Comparison of ENCODE assay signal across 8 mouse cellular contexts in genomic region chr15:78770983-78771355, GRCm38 (mm10). TPM values are rescaled to one million over a fixed set of nuclear protein-coding genes. Genes with fewer than 3 reads are reported as not detected.
DNase-seq lines count a peak whose midpoint lies in the region; ATAC-seq and TF ChIP-seq lines count a peak whose summit lies in the region.

No protein-coding gene starts in this region.

- no peaks in the 10 kb centered on the region for H3K4me1 ChIP-seq in kidney, postnatal 0 days (replicated peaks; ENCODE audit: insufficient read depth, low read length)
- peaks cover 3% of the 10 kb centered on the region for H3K4me1 ChIP-seq in hindbrain, postnatal 0 days (ENCODE audit: insufficient read depth, low read length)
- H3K4me1 ChIP-seq in neural tube, embryonic 13.5 days (replicated peaks) = peaks cover 70% of the 10 kb centered on the region

- TF ChIP-seq CTCF in kidney, postnatal 0 days (IDR thresholded peaks at IDR 0.05; ENCODE audit: low read depth) = no peak
- no peak for TF ChIP-seq CTCF in hindbrain, postnatal 0 days (IDR thresholded peaks at IDR 0.05; ENCODE audit: low read depth)

- H3K4me2 ChIP-seq in kidney, postnatal 0 days (ENCODE audit: low read length) = peak overlapping the region; percentile 48
- peak overlapping the region; percentile 39 for H3K4me2 ChIP-seq in hindbrain, postnatal 0 days (ENCODE audit: low read depth, low read length)
- H3K4me2 ChIP-seq in neural tube, embryonic 13.5 days = peak overlapping the region; percentile 54

- no peaks in the 10 kb centered on the region for H3K27me3 ChIP-seq in kidney, postnatal 0 days (ENCODE audit: insufficient read depth, low read length)
- no peaks in the 10 kb centered on the region for H3K27me3 ChIP-seq in hindbrain, postnatal 0 days (ENCODE audit: insufficient read depth, low read length)
- H3K27me3 ChIP-seq in neural tube, embryonic 13.5 days = no peaks in the 10 kb centered on the region

- no peak overlapping the region for H3K4me3 ChIP-seq in kidney, postnatal 0 days (replicated peaks; ENCODE audit: low read depth, low read length)
- H3K4me3 ChIP-seq in hindbrain, postnatal 0 days (ENCODE audit: low read length) = no peak overlapping the region
- peak overlapping the region; percentile 34; the same call in 1 of the 2 replicates for H3K4me3 ChIP-seq in neural tube, embryonic 13.5 days

- H3K27ac ChIP-seq in kidney, postnatal 0 days = peak overlapping the region; percentile 71
- peak overlapping the region; percentile 72 for H3K27ac ChIP-seq in hindbrain, postnatal 0 days
- H3K27ac ChIP-seq in neural tube, embryonic 13.5 days (replicated peaks) = peak overlapping the region; percentile 90

- H3K36me3 ChIP-seq in kidney, postnatal 0 days (ENCODE audit: insufficient read depth, low read length) = 0 out of 2 replicates have a peak, but pooled peaks cover 8% of the 10 kb centered on the region
- H3K36me3 ChIP-seq in hindbrain, postnatal 0 days (ENCODE audit: insufficient read depth, low read length) = no peaks in the 10 kb centered on the region
- H3K36me3 ChIP-seq in neural tube, embryonic 13.5 days = peaks cover 3% of the 10 kb centered on the region; the same call in 1 of the 2 replicates

- H3K9me3 ChIP-seq in kidney, postnatal 0 days (replicated peaks; ENCODE audit: low read length) = no peaks in the 10 kb centered on the region
- H3K9me3 ChIP-seq in hindbrain, postnatal 0 days (ENCODE audit: low read length) = no peaks in the 10 kb centered on the region
- H3K9me3 ChIP-seq in neural tube, embryonic 13.5 days = no peaks in the 10 kb centered on the region

- H3K9ac ChIP-seq in kidney, postnatal 0 days (ENCODE audit: low read depth, low read length) = no peak overlapping the region
- no peak overlapping the region for H3K9ac ChIP-seq in hindbrain, postnatal 0 days (replicated peaks; ENCODE audit: low read length)
- peak overlapping the region; percentile 64 for H3K9ac ChIP-seq in neural tube, embryonic 13.5 days

- DNase-seq in kidney, postnatal 0 days (ENCODE audit: low spot score) = peak; percentile 54
- no peak for DNase-seq in kidney, adult 11 months
- DNase-seq in embryo, embryonic 10 days (ENCODE audit: low spot score) = peak; percentile 73
- DNase-seq in hindbrain, postnatal 0 days (ENCODE audit: low spot score) = peak; percentile 68
- DNase-seq in cerebellum, adult 8-10 months = no peak
- DNase-seq in left cerebral cortex, postnatal 14 days (ENCODE audit: low spot score in 2 of 2) = no peak

- 32% methylated on average over 5 of the region's 5 CpGs for WGBS in kidney, postnatal 0 days
- WGBS in hindbrain, postnatal 0 days = 22% methylated on average over 5 of the region's 5 CpGs
- WGBS in neural tube, embryonic 13.5 days = 8% methylated on average over 5 of the region's 5 CpGs

- no peak for ATAC-seq in kidney, postnatal 0 days (replicated peaks; ENCODE audit: low FRiP score, low read depth)
- ATAC-seq in hindbrain, postnatal 0 days = 0 out of 2 replicates have a peak, but pooled peaks have one; percentile 24
- peak; percentile 20; the same call in 1 of the 2 replicates for ATAC-seq in neural tube, embryonic 13.5 days (ENCODE audit: low read depth)
- no peak for ATAC-seq in inflammation-experienced regulatory T-cells, adult 6 months

- intact Hi-C loops in left cerebral cortex, postnatal 14 days (cut with DNase I) = no loop called here

RNA-seq across cellular contexts. Expression of gene Mfng, which starts 2.3 kb away (rescaled TPM):
- polyA plus RNA-seq in kidney, postnatal 0 days (2015; fragmentation: Nextera tagmentation; extraction: Ambion mirVana) = 18.8 and 18.9 TPM in 2 replicates
- total RNA-seq in hindbrain, postnatal 0 days (2014; rRNA removed) = 12.7 and 15.2 TPM in 2 replicates
- 16.6 and 17.9 TPM in 2 replicates for polyA plus RNA-seq in hindbrain, postnatal 0 days (2015; fragmentation: Nextera tagmentation; extraction: Ambion mirVana)
- polyA plus RNA-seq in neural tube, embryonic 13.5 days (2015; fragmentation: Nextera tagmentation; extraction: Ambion mirVana) = 34.2 and 34.4 TPM in 2 replicates
- polyA plus RNA-seq in inflammation-experienced regulatory T-cells, adult 6 months (2017; shearing (Covaris generic)) = 10 to 100 TPM; 45.8 to 70.7 (median 62.8) TPM
- total RNA-seq in left cerebral cortex, postnatal 14 days (2021) = 1 to 10 TPM; 5.6 to 6.7 TPM

RNA-seq across cellular contexts. Expression of gene Card10, which starts 31.9 kb away (rescaled TPM):
- 8.2 and 9.2 TPM in 2 replicates for polyA plus RNA-seq in kidney, postnatal 0 days (2015; fragmentation: Nextera tagmentation; extraction: Ambion mirVana)
- 0.94 and 1.4 TPM in 2 replicates for total RNA-seq in hindbrain, postnatal 0 days (2014; rRNA removed)
- polyA plus RNA-seq in hindbrain, postnatal 0 days (2015; fragmentation: Nextera tagmentation; extraction: Ambion mirVana) = 2.3 and 2.6 TPM in 2 replicates
- polyA plus RNA-seq in neural tube, embryonic 13.5 days (2015; fragmentation: Nextera tagmentation; extraction: Ambion mirVana) = 1.7 and 2.0 TPM in 2 replicates
- under 1 TPM; 0.15 to 0.26 (median 0.19) TPM for polyA plus RNA-seq in inflammation-experienced regulatory T-cells, adult 6 months (2017; shearing (Covaris generic))
- 1 to 10 TPM; 4.0 to 5.1 TPM for total RNA-seq in left cerebral cortex, postnatal 14 days (2021)

RNA-seq across cellular contexts. Expression of gene Elfn2, which starts 52.4 kb away (rescaled TPM):
- polyA plus RNA-seq in kidney, postnatal 0 days (2015; fragmentation: Nextera tagmentation; extraction: Ambion mirVana) = 0.10 and 0.13 TPM in 2 replicates
- total RNA-seq in hindbrain, postnatal 0 days (2014; rRNA removed) = 40.9 and 43.1 TPM in 2 replicates
- polyA plus RNA-seq in hindbrain, postnatal 0 days (2015; fragmentation: Nextera tagmentation; extraction: Ambion mirVana) = 8.4 and 9.1 TPM in 2 replicates
- polyA plus RNA-seq in neural tube, embryonic 13.5 days (2015; fragmentation: Nextera tagmentation; extraction: Ambion mirVana) = 5.5 and 6.0 TPM in 2 replicates
- under 1 TPM in 1 of 3 experiments, not detected in 2; 0.05 TPM for polyA plus RNA-seq in inflammation-experienced regulatory T-cells, adult 6 months (2017; shearing (Covaris generic))
- total RNA-seq in left cerebral cortex, postnatal 14 days (2021) = 100 to 1,000 TPM; 117 to 127 TPM

Comparison
In these comparisons a context has a peak if more than half of its experiments do, and no peak if none do; other contexts are left out.
1. DNase-seq: peak in kidney, postnatal 0 days (single experiment), embryo, embryonic 10 days (single experiment) and hindbrain, postnatal 0 days (single experiment); none in kidney, adult 11 months (single experiment), cerebellum, adult 8-10 months (single experiment) and left cerebral cortex, postnatal 14 days (0 of 2).
2. ATAC-seq: peak in hindbrain, postnatal 0 days (single experiment) and neural tube, embryonic 13.5 days (single experiment); none in kidney, postnatal 0 days (single experiment) and inflammation-experienced regulatory T-cells, adult 6 months (single experiment).
3. Peak in every context shown above with its lines, with median percentiles within 50 percentile points of each other: H3K27ac ChIP-seq and H3K4me2 ChIP-seq.